Mouse (Mus musculus): ENCODE results near the gene Krtap28-10.

Gene Krtap28-10

GRCm38 (mm10) chr1:83032508-83032907, 9.8 kb downstream of the Krtap28-10 start:
- POLR2A ChIA-PET: no interaction called here
- CTCF ChIA-PET: no interaction called here

- ChIA-PET CTCF (no interaction called here), POLR2A (no interaction called here)
Observed at GRCm38 (mm10) chr1:83031950-83032349, 10.3 kb downstream of the Krtap28-10 start.

DNA sequence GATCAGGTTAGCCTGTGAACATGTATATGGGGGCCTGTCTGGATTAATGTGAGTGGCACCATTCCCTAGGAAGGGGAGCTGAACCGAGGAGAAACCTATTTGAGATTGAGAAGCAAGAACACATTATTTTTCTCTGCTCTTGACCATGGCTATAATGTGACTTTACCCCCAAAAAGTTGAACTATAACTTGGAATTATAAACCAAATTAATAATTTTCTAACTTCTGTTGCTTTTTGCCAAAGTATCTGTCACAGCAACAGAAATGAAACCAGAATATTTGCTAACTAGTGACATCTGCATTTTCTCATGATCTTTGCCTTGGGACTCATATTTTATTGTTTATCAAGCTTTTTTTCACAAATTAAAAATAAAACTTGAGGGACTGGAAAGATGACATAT, 25.7 kb downstream of the Krtap28-10 start:
- CTCF ChIA-PET: no interaction called here
- POLR2A ChIA-PET: interaction anchor here in 1 of 4 experiments (0.6 to 0.9 kb wide), 2 partner anchors 11 kb away, joined by 4 read pairs; no protein-coding TSS in a partner anchor

GRCm38 (mm10) chr1:83015329-83015879, 26.9 kb downstream of the Krtap28-10 start:
- POLR2A ChIA-PET: interaction anchor here in 1 of 4 experiments (0.6 kb wide), 1 partner anchor 31 kb away, joined by 3 read pairs; no protein-coding TSS in a partner anchor
- CTCF ChIA-PET: no interaction called here

DNA sequence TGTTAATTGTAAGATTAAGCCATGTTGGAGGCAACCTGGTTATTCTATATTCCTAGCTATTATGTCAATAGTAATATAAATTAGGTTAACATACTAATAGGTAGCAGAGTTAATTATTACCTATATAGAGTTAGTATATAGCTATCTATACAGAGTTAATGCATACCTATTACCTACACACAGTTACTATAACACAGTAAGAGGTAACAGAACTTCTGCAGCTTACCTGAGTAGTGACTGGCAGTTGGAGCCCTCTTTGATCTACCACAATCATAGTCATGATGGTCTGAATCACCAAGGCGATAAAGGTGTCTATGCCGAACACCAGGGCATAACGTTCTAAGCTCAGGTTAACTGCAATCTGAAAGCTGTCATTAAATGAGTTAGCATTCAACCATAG, 27.8 kb downstream of the Krtap28-10 start:
- CTCF ChIA-PET: no interaction called here
- POLR2A ChIA-PET: no interaction called here

DNA sequence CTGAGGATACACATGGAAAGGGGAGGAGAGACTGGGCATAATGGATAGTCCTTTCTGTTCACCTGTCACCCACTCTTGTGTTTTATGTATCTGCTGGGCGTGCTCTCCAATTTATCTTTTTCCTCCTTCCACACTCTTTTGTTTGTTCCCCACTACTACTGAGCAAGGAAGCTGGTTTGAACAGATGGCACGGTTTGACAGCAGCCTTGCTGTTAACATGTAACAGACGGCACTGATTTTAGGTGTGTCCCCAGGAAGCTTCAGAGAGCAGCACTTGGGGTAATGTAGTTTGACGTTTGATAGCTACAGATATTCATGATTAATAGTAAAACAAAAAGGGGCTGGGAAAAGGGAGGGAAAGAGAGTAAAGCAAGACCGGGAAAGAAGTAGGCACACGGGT, 34.8 kb downstream of the Krtap28-10 start:
- POLR2A ChIA-PET: no interaction called here
- CTCF ChIA-PET: no interaction called here

DNA sequence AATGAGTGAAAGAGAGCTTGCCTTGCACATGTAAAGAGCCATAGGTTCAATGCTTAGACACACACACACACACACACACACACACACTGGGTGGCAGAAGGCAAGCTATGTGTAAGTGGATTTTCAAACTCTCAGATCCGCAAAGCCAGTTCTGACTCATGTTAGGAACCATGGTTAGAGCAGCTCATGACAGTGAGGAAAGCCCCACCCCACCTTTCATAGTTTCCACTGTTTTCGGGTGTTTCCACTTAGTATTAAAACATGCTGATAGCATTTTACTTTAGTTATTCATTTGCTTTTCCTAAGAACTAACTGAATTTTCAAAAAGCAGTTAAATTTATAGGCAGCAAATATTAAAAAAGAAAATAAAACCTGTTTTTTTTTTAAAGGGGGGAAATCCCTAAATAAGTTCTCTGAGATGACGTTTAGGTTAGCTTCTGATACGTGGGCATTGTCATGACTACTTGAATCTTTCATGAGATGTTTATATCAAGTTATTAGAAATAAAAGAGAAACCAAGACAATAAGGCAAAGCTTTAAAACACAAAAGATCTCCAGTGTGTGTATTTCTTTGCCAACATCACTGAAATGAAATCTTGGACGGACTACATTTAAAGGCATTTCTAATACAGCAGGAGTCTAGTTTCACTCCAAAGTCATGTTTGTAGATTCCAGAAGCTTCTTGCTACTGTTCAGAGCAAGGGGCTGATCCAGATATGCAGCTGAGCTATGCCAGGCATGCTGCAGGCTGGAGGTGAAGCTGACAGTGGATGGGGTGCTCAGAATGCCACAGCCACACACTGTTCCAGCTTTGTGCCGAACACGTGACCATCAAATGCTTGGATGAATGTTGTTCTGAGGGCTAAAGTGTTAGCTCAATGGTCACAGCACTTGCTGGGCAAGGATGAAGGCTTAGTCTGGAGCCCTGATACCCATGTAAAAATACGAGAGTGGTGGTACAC, 35.8 kb downstream of the Krtap28-10 start:
- ChIA-PET CTCF (no interaction called here), POLR2A (interaction anchor here in 1 of 4 experiments (1.2 kb wide), 1 partner anchor 32 kb away, joined by 5 read pairs; no protein-coding TSS in a partner anchor)

DNA sequence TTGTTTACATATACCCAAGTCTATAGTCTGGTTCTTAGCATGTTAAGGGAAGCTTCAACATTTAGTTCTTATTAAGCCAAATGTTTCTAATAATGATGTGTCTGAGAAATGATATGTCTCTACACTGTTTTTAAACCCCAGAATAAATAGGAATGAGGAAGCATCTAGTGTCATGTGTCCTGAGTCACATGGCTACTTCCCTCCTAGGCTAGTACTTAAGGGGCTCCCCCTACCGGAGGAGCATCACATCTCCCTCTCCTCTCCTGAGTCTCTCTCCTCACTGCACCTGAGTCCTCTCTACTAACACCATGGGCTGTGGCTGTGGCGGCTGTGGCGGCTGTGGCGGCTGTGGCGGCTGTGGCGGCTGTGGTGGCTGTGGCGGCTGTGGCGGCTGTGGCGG, 42.0 kb downstream of the Krtap28-10 start, which contains the start of gene Gm47959:
Gene Gm47959, plus strand, starts transcription at position 243 of the 400 bp plus-strand sequence.
- CTCF ChIA-PET: interaction anchor here in 2 of 4 experiments (0.5 to 1.4 kb wide), 3 partner anchors 41 to 716 kb away, joined by 3 read pairs; no protein-coding TSS in a partner anchor
- POLR2A ChIA-PET: interaction anchor here in 1 of 4 experiments (1.3 kb wide), 1 partner anchor 161 kb away, joined by 3 read pairs; the partner anchor contains the start of gene Agfg1

DNA sequence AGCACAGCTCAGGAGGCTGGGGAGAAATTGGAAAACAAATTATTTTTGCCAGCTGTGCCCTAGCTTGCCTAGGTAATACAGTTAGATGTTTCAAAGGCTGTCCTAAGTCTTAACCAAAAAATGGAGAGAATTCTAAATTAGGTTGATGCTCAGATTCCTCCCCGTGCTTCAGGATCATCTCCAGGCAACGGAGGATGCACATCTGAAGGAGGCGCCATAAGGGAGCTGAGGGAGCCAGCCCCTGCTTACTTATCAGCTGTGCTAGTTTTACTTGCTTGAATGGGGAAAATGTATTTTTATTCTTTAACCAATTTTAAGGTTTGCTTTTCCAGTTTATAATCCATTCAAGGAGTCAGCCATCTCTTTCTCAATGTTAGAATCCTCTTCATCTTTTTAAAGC, 48.3 kb downstream of the Krtap28-10 start:
- CTCF ChIA-PET: interaction anchor here in 1 of 4 experiments (1.0 kb wide), 1 partner anchor 82 kb away, joined by 4 read pairs; no protein-coding TSS in a partner anchor
- POLR2A ChIA-PET: interaction anchor here in 1 of 4 experiments (0.5 kb wide), 1 partner anchor 25 kb away, joined by 9 read pairs; no protein-coding TSS in a partner anchor

GRCm38 (mm10) chr1:82992093-82992492, 50.2 kb downstream of the Krtap28-10 start:
- POLR2A ChIA-PET: no interaction called here
- CTCF ChIA-PET: interaction anchor here in 1 of 4 experiments (0.9 kb wide), 1 partner anchor 205 kb away, joined by 3 read pairs; no protein-coding TSS in a partner anchor

- ChIA-PET POLR2A (no interaction called here), CTCF (interaction anchor here in 1 of 4 experiments (0.9 kb wide), 1 partner anchor 204 kb away, joined by 3 read pairs; no protein-coding TSS in a partner anchor)
Observed at GRCm38 (mm10) chr1:82991596-82991995, 50.7 kb downstream of the Krtap28-10 start.

Measured in embryonic stem cell, embryonic (primary cell).